Mouse (Mus musculus): Measurements from ENCODE around the gene Gpr176. TPM values are rescaled to one million over a fixed set of nuclear protein-coding genes. Genes with fewer than 3 reads are reported as not detected.
A peak's percentile ranks its signal among the peaks of the same experiment; 100 is the strongest.

The Gpr176 gene
- polyA plus RNA-seq, 2 experiments, result 0.28 to 0.36 TPM

- H3K9me3 ChIP-seq (ENCODE audit: control insufficient read depth, low read length), result no peaks in the 10 kb centered on the region
- H3K4me2 ChIP-seq (replicated peaks; ENCODE audit: low read depth, low read length, severe bottlenecking), result no peak overlapping the region
- ATAC-seq (ENCODE audit: low FRiP score, low read depth), result no peak
- H3K36me3 ChIP-seq (ENCODE audit: control insufficient read depth, insufficient read depth, low read length), result no peaks in the 10 kb centered on the region
- no peaks in the 10 kb centered on the region for H3K27me3 ChIP-seq (ENCODE audit: control insufficient read depth, insufficient read depth, low read length)
- H3K4me1 ChIP-seq (ENCODE audit: control insufficient read depth, insufficient read depth, low read length), result peaks cover 4% of the 10 kb centered on the region; the same call in 1 of the 2 replicates
- WGBS, result 33% methylated on average over 8 of the region's 8 CpGs
- no peak overlapping the region for H3K4me3 ChIP-seq (replicated peaks; ENCODE audit: low read length)
- no peak for TF ChIP-seq POLR2A (IDR thresholded peaks at IDR 0.05; ENCODE audit: borderline replicate concordance, extremely low read depth, insufficient read depth, insufficient read length)
- H3K9ac ChIP-seq (ENCODE audit: low read depth, low read length, severe bottlenecking), result no peak overlapping the region
- DNase-seq (ENCODE audit: low spot score), result no peak
- no peak overlapping the region for H3K27ac ChIP-seq (replicated peaks; ENCODE audit: low read depth, low read length)
Observed at GRCm38 (mm10) chr2:118254516-118254915, 118.7 kb downstream of the Gpr176 start.

- Histone ChIP-seq H3K4me2 (replicated peaks; ENCODE audit: low read depth, low read length, severe bottlenecking) (no peak overlapping the region), H3K9me3 (ENCODE audit: control insufficient read depth, low read length) (no peaks in the 10 kb centered on the region), H3K27ac (replicated peaks; ENCODE audit: low read depth, low read length) (no peak overlapping the region), H3K27me3 (ENCODE audit: control insufficient read depth, insufficient read depth, low read length) (no peaks in the 10 kb centered on the region), H3K4me1 (ENCODE audit: control insufficient read depth, insufficient read depth, low read length) (no peaks in the 10 kb centered on the region), H3K9ac (ENCODE audit: low read depth, low read length, severe bottlenecking) (no peak overlapping the region), H3K4me3 (replicated peaks; ENCODE audit: low read length) (no peak overlapping the region), H3K36me3 (ENCODE audit: control insufficient read depth, insufficient read depth, low read length) (no peaks in the 10 kb centered on the region)
- no peak for ATAC-seq (ENCODE audit: low FRiP score, low read depth)
- no peak for DNase-seq (ENCODE audit: low spot score)
- no peak for TF ChIP-seq POLR2A (IDR thresholded peaks at IDR 0.05; ENCODE audit: borderline replicate concordance, extremely low read depth, insufficient read depth, insufficient read length)
- WGBS, result 79% methylated on average over 12 of the region's 12 CpGs
Observed at GRCm38 (mm10) chr2:118248966-118249365, 124.3 kb downstream of the Gpr176 start.

DNA sequence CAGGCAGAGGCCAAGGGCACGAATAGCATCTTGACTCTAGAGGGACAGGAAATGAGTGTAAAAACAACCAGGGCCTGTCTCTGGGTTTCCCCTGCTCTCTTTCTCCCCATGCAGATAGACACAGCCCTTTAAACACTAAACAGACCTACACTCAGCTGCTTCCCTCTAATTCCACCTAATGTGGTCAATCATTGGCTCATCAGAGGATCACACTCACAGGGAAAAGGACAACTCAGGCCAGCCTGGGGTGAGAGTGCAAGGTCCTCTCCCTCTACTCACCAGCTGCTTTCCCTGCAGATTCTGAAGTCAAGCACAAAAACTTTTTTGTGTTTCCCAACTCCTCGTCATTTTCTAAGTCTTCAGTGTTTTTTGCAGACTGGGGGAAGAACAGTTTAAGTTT is 125.2 kb downstream of the Gpr176 start:
- H3K9ac ChIP-seq (ENCODE audit: low read depth, low read length, severe bottlenecking), result no peak overlapping the region
- WGBS, result 52% methylated on average over 2 of the region's 2 CpGs
- H3K4me2 ChIP-seq (replicated peaks; ENCODE audit: low read depth, low read length, severe bottlenecking), result no peak overlapping the region
- no peaks in the 10 kb centered on the region for H3K4me1 ChIP-seq (ENCODE audit: control insufficient read depth, insufficient read depth, low read length)
- DNase-seq (ENCODE audit: low spot score), result no peak
- H3K36me3 ChIP-seq (ENCODE audit: control insufficient read depth, insufficient read depth, low read length), result no peaks in the 10 kb centered on the region
- no peak overlapping the region for H3K27ac ChIP-seq (replicated peaks; ENCODE audit: low read depth, low read length)
- no peak for TF ChIP-seq POLR2A (IDR thresholded peaks at IDR 0.05; ENCODE audit: borderline replicate concordance, extremely low read depth, insufficient read depth, insufficient read length)
- no peaks in the 10 kb centered on the region for H3K27me3 ChIP-seq (ENCODE audit: control insufficient read depth, insufficient read depth, low read length)
- ATAC-seq (ENCODE audit: low FRiP score, low read depth), result no peak
- no peaks in the 10 kb centered on the region for H3K9me3 ChIP-seq (ENCODE audit: control insufficient read depth, low read length)
- no peak overlapping the region for H3K4me3 ChIP-seq (replicated peaks; ENCODE audit: low read length)

- H3K4me2 ChIP-seq (replicated peaks; ENCODE audit: low read depth, low read length, severe bottlenecking), result no peak overlapping the region
- no peaks in the 10 kb centered on the region for H3K9me3 ChIP-seq (ENCODE audit: control insufficient read depth, low read length)
- WGBS, result 10% methylated on average over 10 of the region's 10 CpGs
- no peaks in the 10 kb centered on the region for H3K4me1 ChIP-seq (ENCODE audit: control insufficient read depth, insufficient read depth, low read length)
- TF ChIP-seq POLR2A (IDR thresholded peaks at IDR 0.05; ENCODE audit: borderline replicate concordance, extremely low read depth, insufficient read depth, insufficient read length), result no peak
- no peaks in the 10 kb centered on the region for H3K36me3 ChIP-seq (ENCODE audit: control insufficient read depth, insufficient read depth, low read length)
- no peak overlapping the region for H3K9ac ChIP-seq (ENCODE audit: low read depth, low read length, severe bottlenecking)
- no peaks in the 10 kb centered on the region for H3K27me3 ChIP-seq (ENCODE audit: control insufficient read depth, insufficient read depth, low read length)
- ATAC-seq (ENCODE audit: low FRiP score, low read depth) (peak; percentile 53; the same call in 1 of the 2 replicates), DNase-seq (ENCODE audit: low spot score) (peak; percentile 80)
- no peak overlapping the region for H3K4me3 ChIP-seq (replicated peaks; ENCODE audit: low read length)
- H3K27ac ChIP-seq (replicated peaks; ENCODE audit: low read depth, low read length), result no peak overlapping the region
Observed at GRCm38 (mm10) chr2:118245914-118246313, 127.3 kb downstream of the Gpr176 start.

DNA sequence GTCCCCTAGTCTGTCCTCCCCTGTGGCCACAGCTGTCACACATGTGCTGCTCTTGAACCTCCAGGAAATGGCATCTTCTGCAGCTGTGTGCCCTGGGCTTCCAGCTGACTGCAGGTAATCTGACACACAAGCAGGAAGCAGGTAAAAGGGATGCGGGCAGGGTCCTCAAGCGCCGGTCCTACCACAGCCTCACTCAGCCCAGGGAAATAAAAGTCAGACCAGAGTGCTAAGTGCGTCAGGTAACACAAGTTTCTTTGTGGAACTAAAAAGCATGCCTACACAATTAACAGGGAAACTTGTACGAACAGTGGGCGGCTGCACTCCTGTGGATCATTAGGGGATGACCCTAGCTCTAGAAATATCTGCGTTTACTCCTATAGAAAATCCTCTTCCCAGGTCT is 137.0 kb downstream of the Gpr176 start:
- WGBS, result 33% methylated on average over 7 of the region's 7 CpGs
- H3K27me3 ChIP-seq (ENCODE audit: control insufficient read depth, insufficient read depth, low read length), result no peaks in the 10 kb centered on the region
- H3K4me3 ChIP-seq (replicated peaks; ENCODE audit: low read length), result no peak overlapping the region
- H3K9me3 ChIP-seq (ENCODE audit: control insufficient read depth, low read length), result no peaks in the 10 kb centered on the region
- H3K4me2 ChIP-seq (replicated peaks; ENCODE audit: low read depth, low read length, severe bottlenecking), result no peak overlapping the region
- H3K9ac ChIP-seq (ENCODE audit: low read depth, low read length, severe bottlenecking), result no peak overlapping the region
- ATAC-seq (ENCODE audit: low FRiP score, low read depth) (no peak), DNase-seq (ENCODE audit: low spot score) (no peak)
- no peaks in the 10 kb centered on the region for H3K36me3 ChIP-seq (ENCODE audit: control insufficient read depth, insufficient read depth, low read length)
- H3K27ac ChIP-seq (replicated peaks; ENCODE audit: low read depth, low read length), result no peak overlapping the region
- peaks cover 8% of the 10 kb centered on the region; the same call in 1 of the 2 replicates for H3K4me1 ChIP-seq (ENCODE audit: control insufficient read depth, insufficient read depth, low read length)
- no peak for TF ChIP-seq POLR2A (IDR thresholded peaks at IDR 0.05; ENCODE audit: borderline replicate concordance, extremely low read depth, insufficient read depth, insufficient read length)

- no peak overlapping the region for H3K9ac ChIP-seq (ENCODE audit: low read depth, low read length, severe bottlenecking)
- H3K4me1 ChIP-seq (ENCODE audit: control insufficient read depth, insufficient read depth, low read length), result peaks cover 8% of the 10 kb centered on the region; the same call in 1 of the 2 replicates
- 70% methylated on average over 3 of the region's 3 CpGs for WGBS
- H3K27me3 ChIP-seq (ENCODE audit: control insufficient read depth, insufficient read depth, low read length), result no peaks in the 10 kb centered on the region
- no peak for ATAC-seq (ENCODE audit: low FRiP score, low read depth)
- no peaks in the 10 kb centered on the region for H3K36me3 ChIP-seq (ENCODE audit: control insufficient read depth, insufficient read depth, low read length)
- TF ChIP-seq POLR2A (IDR thresholded peaks at IDR 0.05; ENCODE audit: borderline replicate concordance, extremely low read depth, insufficient read depth, insufficient read length), result no peak
- no peak overlapping the region for H3K4me2 ChIP-seq (replicated peaks; ENCODE audit: low read depth, low read length, severe bottlenecking)
- H3K4me3 ChIP-seq (replicated peaks; ENCODE audit: low read length), result no peak overlapping the region
- no peaks in the 10 kb centered on the region for H3K9me3 ChIP-seq (ENCODE audit: control insufficient read depth, low read length)
- no peak overlapping the region for H3K27ac ChIP-seq (replicated peaks; ENCODE audit: low read depth, low read length)
- DNase-seq (ENCODE audit: low spot score), result no peak
Observed at GRCm38 (mm10) chr2:118235614-118236013, 137.6 kb downstream of the Gpr176 start.
